Mouse (Mus musculus): ENCODE measurements around the gene Thoc6.

The Thoc6 gene

DNA sequence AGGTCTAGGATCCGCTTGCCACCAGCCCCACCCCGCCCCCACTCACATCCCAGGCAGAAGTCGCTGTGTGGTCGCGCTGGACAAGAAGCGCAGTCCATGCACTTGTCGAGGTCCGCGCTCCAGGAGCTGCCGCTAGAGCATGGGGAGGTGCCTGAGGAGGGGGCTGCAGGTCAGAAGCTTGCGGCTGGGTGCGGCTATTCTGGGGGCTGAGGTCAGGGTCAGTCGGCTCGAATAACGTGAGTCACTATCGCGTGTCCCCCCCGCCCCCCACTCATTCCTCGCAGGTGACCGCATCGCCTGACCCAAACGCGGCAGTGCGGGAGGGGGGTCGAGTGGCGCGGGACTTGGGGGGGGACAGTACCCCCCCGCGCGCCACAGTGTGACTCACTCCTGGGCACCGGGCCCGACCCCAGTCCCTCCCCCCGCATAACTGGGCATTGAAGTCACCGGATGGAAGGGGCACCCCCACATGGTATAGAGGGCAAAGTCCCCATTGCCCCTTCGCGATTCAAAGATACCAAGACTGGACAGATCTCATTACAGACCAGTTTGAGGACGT, 2.9 kb upstream of the Thoc6 start:
- DNase-seq, result peak; percentile 50

DNA sequence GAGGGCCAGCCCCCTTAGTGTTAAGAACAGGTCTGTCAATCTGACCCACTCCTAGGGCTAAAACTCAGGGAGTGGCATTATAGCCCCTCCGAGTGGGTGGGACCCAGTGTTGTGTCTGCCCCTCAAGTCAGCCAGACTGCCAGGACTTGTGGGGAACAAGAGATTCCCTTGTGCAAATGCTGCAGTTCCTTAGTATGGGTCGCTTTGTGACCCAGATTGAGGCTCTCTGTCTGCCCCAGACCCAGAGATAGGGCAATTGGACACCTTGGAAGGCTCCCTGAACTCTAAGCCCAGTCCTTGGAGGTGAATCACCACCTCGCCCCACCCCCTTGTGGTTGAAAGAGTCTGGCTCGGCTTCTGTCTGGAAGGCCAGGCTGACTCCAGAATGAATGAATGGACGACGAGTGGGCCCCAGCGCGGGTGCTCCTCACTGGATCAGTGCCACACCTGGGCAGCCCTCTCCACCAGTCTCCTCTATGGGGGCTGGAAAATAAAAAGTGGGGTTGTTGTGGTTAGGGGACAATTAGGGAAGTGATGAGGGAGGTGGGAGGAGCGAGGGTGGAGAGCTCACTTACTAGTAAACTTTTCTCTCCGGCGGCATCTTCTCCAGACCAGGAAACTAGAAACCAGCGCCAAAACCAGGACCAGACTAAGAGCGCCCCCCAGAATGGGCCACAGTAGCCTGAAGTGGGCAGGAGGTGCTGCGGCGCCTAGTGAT, 2.0 kb upstream of the Thoc6 start:
- DNase-seq, result peak; percentile 34

DNA sequence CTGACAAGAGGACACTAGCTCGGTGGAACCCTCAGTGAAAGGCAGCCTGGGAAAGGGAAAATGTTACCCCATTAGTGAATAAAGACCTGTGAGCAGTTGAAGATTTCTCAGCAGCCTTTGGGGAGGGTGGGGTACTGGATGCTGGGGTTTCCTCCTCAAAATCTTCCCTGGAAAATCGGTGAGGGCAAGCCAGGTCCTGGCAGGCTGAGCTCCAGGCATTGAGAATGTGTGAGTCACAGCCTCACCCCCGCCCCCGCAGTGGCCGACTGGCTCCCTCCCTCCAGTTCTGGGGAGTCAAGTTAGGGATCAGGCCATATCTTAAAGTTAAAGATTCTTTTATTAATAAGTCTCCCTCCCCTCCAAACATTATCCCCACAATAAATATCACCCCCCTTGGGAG, 1.4 kb upstream of the Thoc6 start:
- no peak for DNase-seq

DNA sequence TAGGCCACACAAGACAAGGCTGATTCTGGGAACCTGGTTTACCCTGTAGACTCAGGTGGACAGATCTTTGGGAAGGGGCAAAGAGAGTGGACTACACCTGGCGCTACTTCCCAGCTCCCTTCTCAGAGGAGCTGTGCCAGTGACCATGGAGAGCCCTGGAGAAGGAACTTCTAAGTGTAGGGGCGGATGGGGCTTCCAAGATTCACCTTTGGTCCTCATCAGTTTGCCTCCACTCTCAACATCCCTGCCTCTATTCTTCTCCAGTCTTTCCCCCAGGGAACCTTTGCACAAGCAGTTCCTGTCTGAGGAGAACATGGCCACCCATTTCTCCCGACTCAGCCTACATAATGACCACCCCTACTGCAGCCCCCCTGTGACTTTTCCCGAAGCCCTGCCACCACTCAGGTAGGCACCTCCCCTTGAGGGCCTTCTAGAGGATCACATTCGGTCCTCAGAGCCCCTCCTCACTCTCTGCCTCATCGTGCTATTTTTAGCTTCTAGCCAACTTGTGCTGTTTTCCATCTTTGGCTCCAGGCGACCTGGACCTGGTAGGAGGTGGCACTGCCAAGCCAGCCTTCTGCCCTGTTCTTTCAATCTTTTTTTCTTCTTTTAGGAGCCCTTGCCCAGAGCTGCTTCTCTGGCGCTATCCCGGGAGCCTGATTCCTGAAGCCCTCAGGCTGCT, 730 bp upstream of the Thoc6 start:
- no peak for DNase-seq

DNA sequence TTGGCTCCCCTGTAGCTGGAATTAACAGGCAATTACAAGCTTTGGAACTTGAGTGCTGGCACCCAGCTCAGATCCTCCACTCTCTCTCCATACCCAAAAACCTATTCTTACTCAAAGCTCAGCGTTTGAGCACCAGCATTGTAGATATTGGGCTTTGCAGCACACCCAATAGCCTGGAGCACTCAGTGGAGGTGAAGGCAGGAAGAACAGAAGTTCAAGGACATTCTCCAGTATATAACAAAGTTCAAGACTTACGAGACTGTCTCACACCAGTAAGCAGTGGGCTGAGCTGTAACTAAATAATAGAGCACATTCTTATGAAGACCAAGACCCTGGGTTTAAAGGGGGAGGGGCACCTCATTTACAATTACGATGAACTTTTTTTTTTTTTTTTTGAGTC, 921 bp downstream of the Thoc6 start:
- no peak for DNase-seq

DNA sequence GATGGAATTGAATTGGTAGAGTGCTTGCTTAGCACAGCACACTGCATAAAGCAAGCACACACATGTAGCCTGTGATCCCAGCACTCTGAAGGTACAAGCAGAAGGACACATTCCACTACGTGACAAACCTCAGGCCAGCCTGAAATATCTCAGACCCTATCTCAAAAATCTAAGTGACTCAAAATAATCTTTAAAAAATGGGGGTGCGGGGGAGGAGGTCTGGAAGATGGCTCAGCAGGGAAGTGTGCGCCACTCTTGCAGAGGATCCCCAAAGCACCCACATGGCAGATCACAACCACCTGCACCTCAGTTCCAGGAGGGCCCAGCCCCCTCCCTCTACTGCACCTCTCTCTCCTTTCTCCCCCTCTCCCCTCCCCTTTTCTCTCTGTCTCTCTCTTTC, 2.2 kb downstream of the Thoc6 start:
- no peak for DNase-seq

DNA sequence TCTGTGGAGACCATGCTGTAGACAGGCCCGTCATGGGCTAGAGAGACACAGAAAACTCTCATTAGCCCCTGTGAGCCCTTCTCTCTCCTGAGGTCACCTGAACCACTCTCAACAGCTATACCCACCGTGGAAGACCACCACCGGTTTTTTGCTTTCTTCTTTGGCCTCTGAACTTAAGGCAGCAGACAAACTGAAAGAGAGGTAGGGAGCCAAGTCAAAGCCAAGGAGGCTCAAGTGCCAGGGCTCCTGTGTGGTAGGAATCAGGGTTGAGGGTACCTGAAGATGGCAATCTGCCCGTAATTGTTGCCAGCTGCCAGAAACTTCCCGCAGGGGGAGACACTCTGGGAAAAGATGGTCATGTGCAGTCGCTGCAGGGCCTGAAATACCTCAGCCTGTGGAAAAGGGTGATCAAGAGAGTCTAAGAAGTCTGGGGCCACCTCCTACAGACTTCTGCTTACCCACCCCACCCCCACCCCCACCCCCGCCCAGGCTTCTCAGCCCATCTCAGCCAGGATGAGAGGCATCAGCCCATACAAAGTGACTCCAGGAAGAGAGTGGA, 3.1 kb downstream of the Thoc6 start:
- DNase-seq, result no peak

DNA sequence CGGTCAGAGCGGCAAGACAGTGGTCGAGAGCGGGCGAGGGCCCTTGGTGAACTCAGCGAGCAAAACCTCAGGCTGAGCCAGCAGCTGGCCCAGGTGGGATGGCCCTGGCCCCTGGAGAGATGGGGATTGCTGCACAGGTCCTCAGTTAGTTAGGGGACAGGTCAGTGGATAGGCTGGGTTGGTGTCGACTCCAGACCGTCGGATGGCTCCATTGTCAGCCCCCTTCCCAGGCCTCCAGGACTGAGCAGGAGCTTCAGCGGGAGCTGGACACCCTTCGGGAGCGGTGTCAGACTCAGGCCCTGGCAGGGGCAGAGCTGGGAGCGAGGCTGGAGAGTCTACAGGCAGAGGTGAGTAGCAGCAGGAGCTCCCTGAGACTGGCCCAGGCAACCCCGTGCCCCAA, 8.2 kb downstream of the Thoc6 start:
- no peak for DNase-seq

DNA sequence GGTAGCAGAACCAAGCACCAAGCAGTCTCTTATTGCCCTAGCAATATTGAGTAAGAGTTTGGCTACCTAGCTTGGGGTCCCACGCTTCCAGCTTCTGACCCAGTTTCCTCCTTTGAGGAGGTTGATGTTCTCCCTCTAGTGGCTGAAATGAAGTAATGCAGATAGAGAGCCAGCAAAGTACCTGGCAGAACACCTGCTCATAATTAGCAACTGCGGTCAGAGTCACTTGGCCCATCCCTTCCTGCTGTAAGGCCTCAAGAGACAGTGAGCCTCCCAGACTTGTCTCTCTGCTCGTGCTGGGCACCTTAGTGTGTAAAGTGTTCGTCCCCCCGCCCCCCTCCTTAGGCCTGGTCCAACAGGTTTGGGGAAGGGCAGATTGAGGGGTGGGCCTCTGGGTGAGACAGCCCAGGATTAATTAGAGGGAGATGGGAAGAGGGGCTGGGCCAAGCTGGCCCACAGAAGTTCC, 9.1 kb downstream of the Thoc6 start:
- DNase-seq, result peak; percentile 48

DNA sequence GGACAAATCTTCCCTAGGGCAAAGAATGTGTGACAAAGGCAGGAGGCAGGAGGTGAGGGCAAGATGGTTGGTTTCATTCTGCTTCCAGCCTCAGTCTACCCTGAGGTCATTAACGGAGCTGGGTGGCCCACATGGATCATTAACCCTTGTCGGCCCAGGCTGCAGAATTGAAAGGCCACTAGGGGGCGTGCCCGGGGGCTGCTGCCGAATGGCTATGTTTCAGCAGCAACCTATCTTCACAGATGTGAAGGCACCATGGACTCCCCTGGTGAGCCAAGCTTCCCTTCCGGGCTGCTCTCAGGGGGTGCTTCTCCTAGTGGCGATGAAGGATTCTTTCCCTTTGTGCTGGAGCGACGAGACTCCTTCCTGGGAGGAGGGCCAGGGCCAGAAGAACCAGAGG, 12.2 kb downstream of the Thoc6 start:
- DNase-seq, result peak; percentile 53

DNA sequence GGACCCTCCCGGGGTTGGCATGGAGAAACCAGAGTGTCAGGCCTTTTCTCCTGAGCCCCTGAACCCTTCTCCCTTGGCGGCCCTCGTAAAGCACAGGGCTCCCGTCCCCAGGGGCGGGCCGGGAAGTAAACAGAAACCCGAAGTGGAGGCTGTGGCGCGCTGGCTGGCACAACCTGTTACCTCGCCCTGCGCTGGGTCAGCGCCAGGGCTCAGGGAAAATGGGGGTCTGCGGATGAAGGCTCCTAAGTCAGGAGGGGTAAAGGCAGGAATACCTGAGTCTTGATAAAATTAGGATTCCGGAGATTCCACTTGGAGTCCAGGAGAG, 12.8 kb downstream of the Thoc6 start:
- DNase-seq, result no peak

DNA sequence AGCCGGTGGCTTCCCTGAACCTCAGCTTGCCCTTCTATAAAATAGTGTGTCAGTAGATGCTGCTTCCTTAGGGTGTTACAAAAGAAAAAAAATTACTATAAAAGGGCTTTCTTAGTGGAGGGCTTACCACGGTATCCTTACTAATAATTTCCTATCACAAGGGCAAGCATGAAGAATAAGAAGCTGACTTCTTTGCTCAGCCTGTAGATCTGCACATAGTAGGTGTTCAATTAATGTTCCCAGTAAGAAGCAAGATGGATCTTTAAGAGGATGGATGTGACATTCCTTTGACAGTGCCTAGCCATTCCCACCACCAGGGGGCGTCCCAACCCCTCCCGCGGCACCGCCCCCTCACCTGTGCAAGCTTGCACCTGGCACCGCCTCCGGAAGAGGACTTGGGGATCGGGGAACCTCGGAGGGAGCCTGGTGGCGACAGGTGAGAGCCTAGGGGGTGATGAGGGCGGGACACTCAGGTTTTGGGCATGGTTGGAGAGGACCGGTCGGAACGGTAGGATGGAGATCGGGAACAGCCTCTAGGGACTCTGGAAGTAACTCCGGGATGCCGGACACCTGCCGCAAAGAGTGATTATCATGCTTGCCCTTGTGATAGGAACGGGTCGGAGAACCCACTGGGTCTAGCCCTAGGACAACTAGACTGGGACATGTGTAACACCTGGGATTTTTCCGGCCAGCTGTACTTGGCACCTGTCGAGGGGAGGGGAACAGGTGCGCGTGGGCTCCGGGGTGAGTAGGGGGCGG, 13.4 kb downstream of the Thoc6 start, which contains the start of gene Bicdl2:
Gene Bicdl2, plus strand, starts transcription at position 390 of the 759 bp plus-strand sequence.
- DNase-seq, result peak; percentile 54

DNA sequence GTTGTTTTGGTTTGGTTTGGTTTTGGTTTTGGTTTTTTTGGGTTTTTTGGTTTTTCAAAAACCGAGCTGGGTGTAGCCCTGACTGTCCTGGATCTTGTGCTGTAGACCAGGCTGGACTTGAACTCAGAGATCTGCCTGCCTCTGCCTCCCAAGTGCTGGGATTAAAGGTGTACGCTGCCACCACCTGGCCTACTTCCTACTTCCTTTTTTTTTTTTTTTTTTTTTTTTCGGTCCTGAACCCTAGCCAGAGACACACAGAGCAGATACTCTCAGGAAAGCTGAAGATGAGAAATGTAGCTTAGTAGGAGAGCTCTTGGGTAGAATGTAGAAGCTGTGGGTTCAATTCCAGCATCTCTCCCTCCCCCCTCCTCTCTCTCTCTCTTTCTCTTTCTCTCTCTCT, 15.2 kb downstream of the Thoc6 start:
- DNase-seq, result no peak

DNA sequence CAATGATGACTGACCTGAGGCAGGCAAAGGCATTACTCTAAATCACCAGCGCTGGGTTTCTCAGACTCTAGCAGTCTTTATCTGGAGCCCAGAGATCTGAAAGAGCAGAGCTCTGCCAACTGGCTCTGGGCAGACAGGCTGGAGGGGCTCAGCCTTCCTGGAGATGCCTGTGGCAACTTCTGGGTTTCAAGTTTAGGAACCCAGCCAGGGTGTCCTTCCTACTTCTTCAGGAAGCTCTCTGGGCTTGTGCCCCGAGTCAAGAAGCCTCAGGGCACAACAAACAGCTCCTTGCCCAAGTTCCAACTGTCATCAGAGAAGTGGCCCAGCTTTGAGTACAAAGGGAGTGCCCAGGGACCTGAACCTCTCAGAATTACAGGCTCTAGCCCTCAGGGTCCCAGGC, 19.3 kb downstream of the Thoc6 start:
- no peak for DNase-seq

DNA sequence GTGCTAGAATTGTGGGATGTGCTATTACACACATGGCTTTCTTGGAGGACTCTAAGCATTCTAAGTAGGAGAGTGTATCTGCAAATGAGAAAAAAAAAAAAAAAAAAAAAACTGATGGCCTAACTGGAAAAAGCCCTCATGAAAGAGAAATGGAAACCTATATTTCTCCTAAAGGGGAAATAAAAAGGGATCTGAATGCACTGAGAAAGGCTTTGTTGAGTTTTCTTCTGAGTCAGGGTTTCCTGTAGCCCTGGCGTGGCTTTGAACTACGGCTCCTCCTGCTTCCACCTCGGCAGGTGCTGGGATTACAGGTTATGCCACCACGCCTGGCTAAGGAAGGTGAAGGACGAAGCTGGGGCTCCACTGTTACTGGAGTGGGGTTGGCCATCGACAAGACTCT, 19.7 kb downstream of the Thoc6 start:
- DNase-seq, result no peak

DNA sequence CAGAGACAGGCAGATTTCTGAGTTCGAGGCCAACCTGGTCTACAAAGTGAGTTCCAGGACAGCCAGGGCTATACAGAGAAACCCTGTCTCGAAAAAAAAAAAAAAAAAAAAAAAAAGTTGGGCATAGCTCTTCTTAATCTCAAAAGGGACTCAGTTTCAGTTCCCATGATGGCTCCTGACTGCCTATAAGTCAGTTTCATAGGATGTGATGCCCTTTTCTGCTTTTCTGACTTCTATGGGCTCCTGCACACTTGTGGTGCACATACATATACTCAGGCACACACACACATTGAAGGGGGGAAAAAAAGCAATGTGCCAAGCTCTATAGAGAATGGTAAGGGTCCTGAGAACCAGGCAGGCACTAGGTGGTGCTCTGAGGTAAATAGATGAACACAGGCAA, 20.4 kb downstream of the Thoc6 start:
- DNase-seq, result no peak

DNA sequence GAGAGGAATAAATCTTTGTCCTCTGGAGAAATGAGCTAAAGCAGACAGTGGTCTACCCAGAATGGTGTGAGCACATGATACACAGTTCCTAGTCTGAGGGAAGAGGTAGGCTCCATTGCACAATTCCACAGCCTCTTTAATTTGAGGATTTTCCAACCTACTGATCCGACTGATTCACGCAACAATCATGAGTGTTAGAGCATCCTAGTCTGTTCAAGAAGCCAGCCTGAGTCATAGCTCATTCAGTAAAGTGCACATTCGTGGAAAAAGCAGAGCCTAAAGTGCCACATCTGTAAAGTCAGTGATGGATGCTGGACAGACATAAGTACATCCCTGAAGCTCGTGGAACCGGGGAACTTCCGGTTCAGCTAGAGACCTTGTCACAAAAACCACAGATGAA, 22.3 kb downstream of the Thoc6 start:
- DNase-seq, result no peak

DNA sequence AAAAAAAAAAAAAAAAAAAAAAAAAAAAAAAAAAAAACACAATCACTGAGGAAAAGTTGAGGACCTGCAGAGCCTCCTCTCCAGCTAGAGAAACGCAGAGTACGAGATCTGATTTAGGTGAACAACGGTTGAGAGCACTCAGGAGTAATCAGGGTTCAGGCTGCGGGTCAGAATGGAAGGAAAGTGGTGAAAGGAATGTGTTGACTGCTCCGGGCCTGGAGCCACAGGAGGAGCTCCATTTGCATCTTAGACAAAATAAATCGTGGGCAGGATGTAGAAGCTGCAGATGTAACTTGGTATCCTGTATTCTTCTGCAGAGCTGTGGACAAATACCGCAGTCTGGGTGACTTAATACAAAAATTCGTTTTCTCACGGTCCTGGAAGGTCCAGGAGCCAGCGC, 27.8 kb downstream of the Thoc6 start:
- no peak for DNase-seq

DNA sequence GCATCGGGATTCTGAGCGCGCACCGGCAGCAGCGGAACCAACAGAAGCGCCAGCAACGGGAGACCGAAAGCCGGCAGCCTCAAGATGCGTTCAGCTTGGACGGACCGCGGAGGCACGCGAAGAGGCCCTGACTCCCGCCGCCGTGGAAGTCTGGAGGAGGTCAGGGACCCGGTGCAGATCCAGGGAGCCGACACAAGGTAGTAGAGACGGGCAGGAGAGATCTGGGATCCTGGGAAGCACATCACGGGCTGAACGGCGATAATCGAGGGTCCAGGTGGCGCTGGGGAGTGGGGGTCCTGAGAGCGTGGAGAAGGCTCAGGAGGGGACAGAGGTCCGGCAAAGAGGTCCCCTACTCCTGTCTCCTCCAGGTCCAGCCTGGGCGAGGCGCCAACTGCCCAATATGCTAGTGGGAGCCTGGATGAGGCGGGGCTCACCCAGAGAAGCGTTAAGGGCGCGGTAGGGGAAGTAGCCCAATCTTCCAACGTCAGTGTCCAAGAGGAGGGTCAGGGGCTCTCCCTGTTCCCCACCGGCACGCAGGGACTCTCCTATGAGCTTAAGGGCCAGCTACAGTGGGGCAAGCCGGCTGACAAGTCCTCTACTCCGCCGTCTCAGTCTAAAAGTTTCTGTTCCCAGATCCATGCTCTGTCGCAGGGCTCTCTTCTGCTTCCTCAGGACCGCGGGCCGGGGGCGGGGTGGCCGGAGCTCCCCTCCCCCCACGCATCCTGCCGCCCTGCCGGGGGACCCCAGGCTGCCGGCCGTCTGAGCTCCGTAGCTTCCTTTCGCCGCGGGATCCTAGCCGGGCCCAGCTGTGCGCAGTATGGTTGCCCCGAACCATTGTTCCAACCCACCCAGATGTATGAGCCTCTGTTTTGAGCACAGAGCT, 28.8 kb downstream of the Thoc6 start, which contains the start of gene Mmp25:
Gene Mmp25, minus strand, starts transcription at position 665 of the 883 bp plus-strand sequence.
- DNase-seq, result no peak

DNA sequence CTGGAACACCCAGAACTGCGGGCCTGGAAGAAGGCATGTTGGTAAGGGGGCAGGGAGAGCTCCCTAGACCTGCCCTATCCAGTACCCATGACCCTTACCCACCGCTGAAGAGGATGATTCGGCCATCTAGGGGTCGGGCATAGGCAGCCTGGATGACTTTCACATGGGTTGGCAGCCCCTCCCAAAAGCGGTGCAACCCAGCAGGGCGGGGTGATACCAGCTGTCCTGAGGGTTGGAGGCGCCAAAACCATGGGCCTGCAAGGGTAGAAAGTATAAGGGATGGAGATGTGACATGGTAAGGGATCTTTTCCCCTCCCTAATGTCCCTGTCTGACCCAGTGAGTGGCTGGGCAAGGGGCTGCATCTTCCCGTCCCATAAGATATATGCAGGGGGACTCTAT, 42.4 kb downstream of the Thoc6 start:
- DNase-seq, result no peak

DNA sequence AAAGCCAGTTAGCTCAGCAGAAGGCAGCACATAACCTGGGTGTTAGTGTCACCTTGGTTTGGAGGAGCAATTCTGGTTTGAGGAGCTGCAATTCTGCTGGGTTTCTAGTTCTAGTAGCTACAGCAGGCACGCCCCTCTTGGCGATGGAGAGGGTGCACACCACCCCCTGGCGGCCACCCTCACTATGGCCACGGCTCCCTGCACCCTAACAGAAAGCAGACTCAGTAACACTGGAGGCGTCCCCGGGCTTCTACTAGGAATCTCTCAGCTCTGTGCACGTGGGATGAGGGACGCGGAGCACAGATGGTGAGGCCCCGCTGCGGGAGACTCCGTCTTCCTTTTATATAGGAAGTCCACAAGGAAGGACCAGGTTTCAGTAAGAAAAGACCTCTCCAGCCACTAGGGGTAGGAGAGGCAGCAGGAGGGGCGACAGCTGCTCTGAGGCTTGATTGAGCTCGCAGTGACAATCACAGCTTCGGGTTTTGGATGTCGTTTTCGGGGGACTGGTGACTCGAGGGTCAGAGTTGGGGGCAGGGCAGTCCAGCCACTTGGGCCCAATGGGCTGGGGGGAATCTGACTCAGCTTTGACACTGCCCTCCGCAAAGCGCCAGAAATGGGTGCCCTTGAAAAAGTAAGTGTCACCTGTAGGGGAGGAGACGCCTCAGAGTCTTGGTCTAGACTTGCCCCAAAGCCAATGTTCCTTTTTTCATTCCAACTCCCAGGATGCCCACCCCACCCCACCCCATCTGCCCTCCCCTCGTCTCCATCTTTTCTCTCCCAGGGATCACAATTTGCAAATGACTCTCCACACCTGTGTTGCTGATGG, 43.3 kb downstream of the Thoc6 start:
- DNase-seq, result peak; percentile 86
